Mouse (Mus musculus) C2C12 (cell line): ENCODE data around the gene Pten.
"Not testable (repeated sequence)": the region's sequence is repeated elsewhere in the genome, so short reads cannot be mapped to it uniquely, and the experiment has no call there.

ENCODE experiments used
- CEBPB ChIP-seq: IDR thresholded peaks from one replicate; pipeline ENCODE4 v1.6.1; 2011; ENCODE audit warnings: low read depth, mild to moderate bottlenecking, control low read depth, moderate library complexity
- CTCF ChIP-seq: IDR thresholded peaks from one replicate; pipeline ENCODE4 v1.5.1; 2011; ENCODE audit not compliant: control insufficient read depth, insufficient read depth, insufficient read length
- USF1 ChIP-seq: IDR thresholded peaks from one replicate; pipeline ENCODE4 v1.6.1; 2011; ENCODE audit warnings: low read depth, mild to moderate bottlenecking, control low read depth, moderate library complexity

GRCm38 (mm10) chr19:32788016-32788415 lies 30.7 kb downstream of the Pten start:
- not testable (repeated sequence) for TF ChIP-seq USF1, CTCF, CEBPB
